Mouse (Mus musculus) megakaryocyte, embryonic 14.5 days (primary cell): ENCODE data around the gene Dlst. TPM values are rescaled to one million over a fixed set of nuclear protein-coding genes. Genes with fewer than 3 reads are reported as not detected.
A peak's percentile ranks its signal among the peaks of the same experiment; 100 is the strongest.

ENCODE experiments used
- H3K27me3 ChIP-seq: replicated peaks from 2 replicates; pipeline ENCODE3; 2012; ENCODE audit warnings: inconsistent platforms
- H3K36me3 ChIP-seq: replicated peaks from 2 replicates; pipeline ENCODE3; 2012; ENCODE audit warnings: low read length, inconsistent platforms, mixed read lengths
- H3K4me1 ChIP-seq: 2 replicates; pipeline ENCODE4 v1.6.1; 2012; ENCODE audit warnings: inconsistent platforms
- H3K4me3 ChIP-seq: replicated peaks from 2 replicates; pipeline ENCODE3; 2012; ENCODE audit warnings: moderate library complexity, mild to moderate bottlenecking, inconsistent platforms
- H3K9me3 ChIP-seq: 2 replicates; pipeline ENCODE4 v1.6.1; 2012; ENCODE audit warnings: inconsistent platforms
- FLI1 ChIP-seq: IDR thresholded peaks from 2 replicates; pipeline ENCODE4 v1.6.1; 2012; ENCODE audit warnings: low read length, inconsistent platforms, mixed read lengths
- GATA1 ChIP-seq: IDR thresholded peaks from 3 replicates; pipeline ENCODE4 v1.6.1; 2012; ENCODE audit warnings: mixed read lengths, low read length, inconsistent platforms, borderline replicate concordance
- polyA plus RNA-seq: library from polyadenylated mRNA; stranded (reverse); fragments of >175 nt; gene quantifications from 2 replicates; pipeline ENCODE4 v1.2.3, GENCODE M21; 2012; ENCODE audit warnings: low replicate concordance; ENCODE audit not compliant: insufficient read depth

Dlst gene
- polyA plus RNA-seq, 1 experiment, result 187 TPM

DNA sequence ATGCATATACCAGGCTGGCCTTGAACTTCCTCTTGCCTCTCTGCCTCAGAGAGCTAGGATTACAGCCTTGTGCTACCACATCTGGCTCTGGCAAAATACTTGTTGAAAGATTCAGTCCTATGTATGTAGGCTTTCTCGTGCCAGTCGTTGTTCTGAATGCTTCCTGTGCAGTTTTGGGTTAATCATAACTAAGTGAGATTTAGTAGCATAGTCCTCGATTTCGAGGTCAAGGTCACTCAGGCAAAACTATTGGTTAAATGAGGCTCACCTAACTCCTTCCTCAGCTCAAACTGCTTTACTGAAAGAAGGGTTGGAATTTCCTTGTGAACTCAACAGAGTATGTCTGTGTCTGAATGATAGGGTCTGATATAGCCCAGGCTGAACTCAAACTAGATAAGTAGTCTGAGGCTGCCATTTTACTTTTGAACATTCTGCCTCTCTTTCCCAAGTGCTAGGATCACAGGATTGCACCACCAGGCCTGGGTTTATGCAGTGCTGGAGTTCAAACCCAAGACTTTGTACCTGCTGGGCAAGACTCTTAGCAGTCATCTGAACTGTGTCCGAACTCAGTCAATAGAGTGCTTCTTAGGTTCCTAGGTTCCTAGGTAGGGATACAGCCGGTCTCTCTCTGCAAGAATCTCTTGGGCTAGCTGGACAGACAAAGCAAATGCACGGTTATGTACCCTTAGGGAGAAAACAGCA, 2.1 kb downstream of the Dlst start:
- Histone ChIP-seq H3K4me3 (peak overlapping the region; percentile 73), H3K4me1 (peaks cover 70% of the 10 kb centered on the region), H3K36me3 (peaks cover 41% of the 10 kb centered on the region)

DNA sequence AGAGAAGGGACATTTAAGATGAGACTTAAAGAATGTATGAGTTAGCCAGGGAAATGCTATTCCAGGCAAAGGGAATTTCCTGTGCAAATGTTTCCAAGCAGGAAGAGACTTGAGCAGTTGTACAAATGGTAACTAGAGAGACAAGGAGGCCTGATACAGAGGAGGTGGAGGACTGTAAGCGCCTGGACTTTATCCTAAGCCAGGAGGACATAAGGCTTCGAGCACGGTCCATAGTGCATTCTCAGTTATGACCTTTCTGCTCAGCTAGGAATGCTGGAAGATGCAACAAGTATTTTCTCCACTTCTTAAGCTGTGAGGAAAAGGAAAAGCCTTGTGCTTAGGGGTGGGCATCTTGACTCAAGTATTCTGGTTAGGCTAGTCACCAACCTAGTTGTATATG, 2.7 kb downstream of the Dlst start:
- Histone ChIP-seq H3K36me3 (peaks cover 47% of the 10 kb centered on the region), H3K9me3 (no peaks in the 10 kb centered on the region), H3K4me3 (peak overlapping the region; percentile 42), H3K27me3 (no peaks in the 10 kb centered on the region), H3K4me1 (peaks cover 77% of the 10 kb centered on the region)
- no peak for TF ChIP-seq GATA1
- no peak for TF ChIP-seq FLI1

More for the DNA sequence above, 2.1 kb downstream of the Dlst start:
- Histone ChIP-seq H3K27me3 (no peaks in the 10 kb centered on the region), H3K9me3 (no peaks in the 10 kb centered on the region)
- TF ChIP-seq FLI1 (no peak), GATA1 (no peak)

DNA sequence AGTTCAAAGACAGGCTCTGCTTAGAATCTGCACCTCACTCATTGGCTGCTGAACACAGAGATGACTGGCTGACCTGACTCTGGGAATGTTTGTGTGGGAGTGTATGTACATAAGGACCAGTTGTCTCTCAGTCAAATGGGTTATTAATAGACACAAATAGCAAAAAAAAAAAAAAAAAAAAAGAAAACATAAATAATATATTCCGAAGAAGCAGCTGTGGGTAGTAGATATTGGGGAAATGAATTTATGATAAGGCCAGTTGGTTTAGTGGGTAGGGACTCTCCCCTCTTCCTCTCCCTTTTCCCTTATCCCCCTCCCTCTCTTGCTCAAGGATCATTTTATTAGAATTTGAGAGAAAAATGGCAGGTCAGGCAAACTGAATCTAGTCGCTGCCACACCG, 3.3 kb downstream of the Dlst start:
- Histone ChIP-seq H3K9me3 (no peaks in the 10 kb centered on the region), H3K4me3 (no peak overlapping the region), H3K27me3 (no peaks in the 10 kb centered on the region), H3K4me1 (peaks cover 78% of the 10 kb centered on the region), H3K36me3 (peaks cover 53% of the 10 kb centered on the region)
- TF ChIP-seq GATA1 (no peak), FLI1 (no peak)

- TF ChIP-seq FLI1 (no peak), GATA1 (no peak)
- H3K4me1 ChIP-seq, result peaks cover 62% of the 10 kb centered on the region
- no peaks in the 10 kb centered on the region for H3K27me3 ChIP-seq
- H3K9me3 ChIP-seq, result no peaks in the 10 kb centered on the region
- no peak overlapping the region for H3K4me3 ChIP-seq
- H3K36me3 ChIP-seq, result peaks cover 69% of the 10 kb centered on the region
Measured at GRCm38 (mm10) chr12:85115678-85116077, 5.0 kb downstream of the Dlst start.

- Histone ChIP-seq H3K4me1 (peaks cover 35% of the 10 kb centered on the region), H3K27me3 (no peaks in the 10 kb centered on the region), H3K9me3 (no peaks in the 10 kb centered on the region), H3K4me3 (no peak overlapping the region), H3K36me3 (peaks cover 95% of the 10 kb centered on the region)
- TF ChIP-seq FLI1, result no peak
- TF ChIP-seq GATA1, result no peak
Measured at GRCm38 (mm10) chr12:85121806-85122459, 11.3 kb downstream of the Dlst start.

DNA sequence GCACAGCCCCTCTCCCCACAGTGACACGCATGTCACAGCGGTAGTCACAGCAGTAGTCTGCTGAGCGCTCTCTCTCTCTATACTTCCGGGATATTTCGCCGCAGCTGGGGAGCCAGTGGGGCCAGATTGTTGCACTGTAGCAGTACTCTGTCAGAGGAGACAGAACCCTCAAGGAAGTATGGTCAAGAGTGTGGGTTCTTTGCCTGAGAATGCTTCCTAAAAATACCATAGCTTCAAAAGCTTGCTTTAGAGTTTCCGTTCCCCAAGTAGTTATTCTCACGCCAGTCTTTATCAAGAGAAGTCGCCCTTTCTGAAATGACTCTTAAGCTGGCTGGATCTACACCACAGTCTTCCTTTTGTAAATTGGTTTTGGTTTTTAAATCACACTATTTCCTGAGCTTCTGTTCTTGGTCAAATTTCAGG, 12.5 kb downstream of the Dlst start:
- H3K27me3 ChIP-seq, result no peaks in the 10 kb centered on the region
- no peak overlapping the region for H3K4me3 ChIP-seq
- no peak for TF ChIP-seq FLI1
- no peak for TF ChIP-seq GATA1
- H3K36me3 ChIP-seq, result peaks cover 95% of the 10 kb centered on the region
- H3K4me1 ChIP-seq, result peaks cover 31% of the 10 kb centered on the region
- no peaks in the 10 kb centered on the region for H3K9me3 ChIP-seq

DNA sequence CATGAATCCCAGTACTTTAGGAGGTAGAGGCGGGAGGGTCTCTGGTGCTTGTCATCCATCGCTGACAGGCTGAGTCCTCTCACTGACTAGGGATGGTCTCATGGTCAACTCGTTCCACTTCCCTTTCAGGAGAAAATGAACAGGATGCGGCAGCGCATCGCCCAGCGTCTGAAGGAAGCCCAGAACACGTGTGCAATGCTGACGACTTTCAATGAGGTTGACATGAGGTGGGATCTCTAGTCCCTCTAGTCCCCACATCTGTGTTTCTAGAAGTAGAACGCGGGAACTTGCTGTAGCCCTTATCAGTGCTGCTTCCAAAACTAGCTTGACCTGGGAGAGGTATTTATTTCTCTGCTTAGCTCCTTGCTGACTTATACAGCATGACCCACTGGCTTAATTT, 13.0 kb downstream of the Dlst start:
- Histone ChIP-seq H3K36me3 (peaks cover 95% of the 10 kb centered on the region), H3K9me3 (no peaks in the 10 kb centered on the region), H3K27me3 (no peaks in the 10 kb centered on the region), H3K4me3 (no peak overlapping the region), H3K4me1 (peaks cover 28% of the 10 kb centered on the region)
- TF ChIP-seq GATA1 (no peak), FLI1 (no peak)

GRCm38 (mm10) chr12:85124751-85125150, 14.1 kb downstream of the Dlst start:
- Histone ChIP-seq H3K9me3 (no peaks in the 10 kb centered on the region), H3K4me1 (peaks cover 28% of the 10 kb centered on the region), H3K36me3 (peaks cover 94% of the 10 kb centered on the region), H3K4me3 (no peak overlapping the region), H3K27me3 (no peaks in the 10 kb centered on the region)
- TF ChIP-seq FLI1 (no peak), GATA1 (no peak)

GRCm38 (mm10) chr12:85126986-85127603, 16.5 kb downstream of the Dlst start:
- H3K9me3 ChIP-seq, result no peaks in the 10 kb centered on the region
- no peak overlapping the region for H3K4me3 ChIP-seq
- TF ChIP-seq GATA1, result no peak
- TF ChIP-seq FLI1, result no peak
- H3K27me3 ChIP-seq, result no peaks in the 10 kb centered on the region
- peaks cover 93% of the 10 kb centered on the region for H3K36me3 ChIP-seq
- H3K4me1 ChIP-seq, result peaks cover 32% of the 10 kb centered on the region
